Mouse (Mus musculus) inflammation-experienced regulatory T-cells (primary cell): ENCODE results near the gene Olfr247. TPM values are rescaled to one million over a fixed set of nuclear protein-coding genes. Genes with fewer than 3 reads are reported as not detected.

ENCODE experiments used
- polyA plus RNA-seq, 2 experiments: library from polyadenylated mRNA; unstranded; fragments of 100-300 nt; shearing (Covaris generic); gene quantifications; one replicate each; pipeline ENCODE4 v1.2.1; 2017

The Olfr247 gene
- polyA plus RNA-seq, result not detected

GRCm38 (mm10) chr10:129976040-129976439 is at the start of gene Olfr247:
TSS of gene Olfr247 (minus strand) at chr10:129976140.

DNA sequence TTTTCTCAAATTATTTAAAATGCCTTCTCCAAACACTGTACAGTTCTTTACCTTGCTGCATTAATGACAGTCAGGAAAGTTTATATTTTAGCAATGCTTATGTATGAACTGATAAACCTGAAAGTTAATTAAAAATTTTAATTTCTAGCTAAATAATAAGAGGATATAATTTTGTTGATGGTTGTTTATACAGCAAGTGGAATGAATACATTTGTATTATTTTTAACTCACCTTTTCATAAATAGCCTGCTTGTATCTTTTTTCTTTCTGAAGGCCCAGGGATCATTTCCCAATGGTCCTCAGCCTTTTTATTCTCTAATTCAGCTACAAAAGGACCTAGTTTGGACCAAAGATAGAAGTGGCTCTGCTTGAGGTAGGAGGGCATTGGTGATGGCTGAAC is 36.4 kb upstream of the Olfr247 start, which contains the start of gene Olfr820:
TSS of gene Olfr820 (plus strand) at position 301 of the 400 bp plus-strand sequence.

GRCm38 (mm10) chr10:129984962-129985361 is 9.0 kb upstream of the Olfr247 start, which contains the start of gene Gm10310:
TSS of gene Gm10310 (minus strand) at chr10:129985062.

DNA sequence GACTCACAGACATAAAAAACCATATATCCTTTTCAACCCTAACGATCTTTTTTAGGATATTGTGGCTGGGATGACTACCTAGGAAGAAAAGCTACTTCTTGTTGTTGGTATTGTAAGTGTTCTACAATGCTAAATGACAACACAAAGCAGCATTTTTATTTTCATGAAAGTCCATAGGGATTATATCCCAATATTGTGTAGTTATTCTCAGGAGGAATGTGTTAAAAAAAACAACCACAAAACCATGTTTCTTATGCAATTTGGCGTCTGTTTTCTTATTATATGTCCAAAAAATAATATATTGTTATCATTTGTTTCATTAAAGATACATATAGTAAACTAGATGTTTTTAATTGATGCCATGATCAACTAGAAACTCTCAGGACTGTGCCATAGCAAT is 8.8 kb downstream of the Olfr247 start, which contains the start of gene Olfr819:
TSS of gene Olfr819 (minus strand) at position 101 of the 400 bp plus-strand sequence.

DNA sequence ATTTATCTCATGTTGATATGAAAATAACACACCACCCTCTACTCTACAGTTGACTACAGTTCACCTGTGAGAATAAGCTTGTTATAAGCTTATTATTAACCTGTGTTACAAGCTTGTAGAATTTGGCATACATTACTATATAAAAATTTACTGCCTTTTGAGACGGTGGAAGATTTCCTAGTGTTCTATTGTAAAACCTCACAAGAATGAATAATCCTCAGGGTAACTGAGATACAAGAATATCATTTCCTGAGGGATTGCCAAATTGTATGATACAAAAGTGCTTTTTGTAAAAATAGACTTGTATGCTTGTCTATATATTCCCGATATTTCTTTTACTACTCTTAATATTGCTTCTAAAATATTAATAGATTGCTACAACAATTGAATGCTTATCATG is 26.9 kb downstream of the Olfr247 start, which contains the start of gene Olfr818:
TSS of gene Olfr818 (minus strand) at position 101 of the 400 bp plus-strand sequence.

Other genes starting within 250 kb of the Olfr247 start
- gene Olfr805, start 246.8 kb downstream of the Olfr247 start, polyA plus RNA-seq, result not detected
- gene Olfr806, start 234.2 kb downstream of the Olfr247 start, polyA plus RNA-seq, result not detected
- under 1 TPM in 1 of 2 experiments, not detected in 1; 0.82 TPM for gene Olfr807, start 218.3 kb downstream of the Olfr247 start, polyA plus RNA-seq
- not detected for gene Olfr808, start 210.7 kb downstream of the Olfr247 start, polyA plus RNA-seq
- gene Olfr809, start 201.5 kb downstream of the Olfr247 start, polyA plus RNA-seq, result under 1 TPM; 0.07 to 0.22 TPM
- not detected for gene Olfr810, start 181.2 kb downstream of the Olfr247 start, polyA plus RNA-seq
- gene Olfr811, start 171.7 kb downstream of the Olfr247 start, polyA plus RNA-seq, result not detected
- gene Olfr812, start 130.0 kb downstream of the Olfr247 start, polyA plus RNA-seq, result 1 to 10 TPM in 1 of 2 experiments, under 1 TPM in 1; 0.20 to 1.2 TPM
- gene Olfr813, start 120.8 kb downstream of the Olfr247 start, polyA plus RNA-seq, result not detected
- gene Olfr814, start 96.3 kb downstream of the Olfr247 start, polyA plus RNA-seq, result under 1 TPM in 1 of 2 experiments, not detected in 1; 0.91 TPM
- gene Olfr815, start 70.3 kb downstream of the Olfr247 start, polyA plus RNA-seq, result 1 to 10 TPM in 1 of 2 experiments, under 1 TPM in 1; 0.18 to 1.8 TPM
- gene Olfr816, start 60.5 kb downstream of the Olfr247 start, polyA plus RNA-seq, result 1 to 10 TPM in 1 of 2 experiments, under 1 TPM in 1; 0.37 to 1.4 TPM
- not detected for gene Olfr818, start 27.0 kb downstream of the Olfr247 start, polyA plus RNA-seq
- gene Olfr819, start 8.9 kb downstream of the Olfr247 start, polyA plus RNA-seq, result not detected
- gene Gm10310, start 8.9 kb upstream of the Olfr247 start, polyA plus RNA-seq, result 1 to 10 TPM in 1 of 2 experiments, under 1 TPM in 1; 0.16 to 1.0 TPM
- not detected for gene Olfr820, start 36.5 kb upstream of the Olfr247 start, polyA plus RNA-seq
- not detected for gene Olfr821, start 54.2 kb upstream of the Olfr247 start, polyA plus RNA-seq
- gene Olfr822, start 95.1 kb upstream of the Olfr247 start, polyA plus RNA-seq, result 1 to 10 TPM in 1 of 2 experiments, under 1 TPM in 1; 0.07 to 1.0 TPM
- not detected for gene Olfr823, start 139.2 kb upstream of the Olfr247 start, polyA plus RNA-seq
- under 1 TPM; 0.29 to 0.94 TPM for gene Olfr824, start 153.9 kb upstream of the Olfr247 start, polyA plus RNA-seq
- gene Olfr825, start 190.6 kb upstream of the Olfr247 start, polyA plus RNA-seq, result not detected
- gene Olfr826, start 208.0 kb upstream of the Olfr247 start, polyA plus RNA-seq, result under 1 TPM; 0.19 to 0.62 TPM
- gene Olfr827, start 238.3 kb upstream of the Olfr247 start, polyA plus RNA-seq, result not detected